Mouse (Mus musculus) cerebellum, adult 2 months (tissue): ENCODE results near the gene Gm20517.

Experiments
- CTCF ChIP-seq: fragments of 200-500 bp; IDR thresholded peaks from 2 replicates; pipeline ENCODE4 v1.5.1; 2011; ENCODE audit warnings: low read depth, mild to moderate bottlenecking, control low read depth, low read length, moderate library complexity, borderline replicate concordance; ENCODE audit not compliant: insufficient read depth
- POLR2A ChIP-seq: fragments of 200-500 bp; IDR thresholded peaks from 2 replicates; pipeline ENCODE4 v1.6.1; 2011; ENCODE audit warnings: low read length, control low read depth, borderline replicate concordance; ENCODE audit not compliant: insufficient read depth

DNA sequence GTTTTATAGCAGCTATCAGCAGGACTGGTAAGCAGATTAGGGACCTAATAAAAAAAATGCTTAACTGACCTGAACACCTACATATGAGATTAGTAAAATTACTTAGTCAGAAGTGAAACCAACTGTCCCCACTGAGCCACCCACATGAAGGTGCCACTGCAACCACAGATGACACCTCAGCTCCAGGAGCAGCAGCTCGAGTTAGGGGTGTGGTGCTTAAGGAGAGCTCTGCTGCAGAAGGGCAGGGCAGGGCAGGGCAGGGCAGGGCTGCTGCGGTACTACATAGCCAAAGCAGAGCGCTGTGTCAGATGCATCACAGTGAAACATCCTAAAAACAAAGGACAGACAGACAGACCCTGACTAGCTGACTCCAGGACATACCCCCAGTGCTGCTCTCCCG is 71.4 kb downstream of the Gm20517 start:
- TF ChIP-seq CTCF (no peak), POLR2A (no peak)
